Mouse (Mus musculus): ENCODE results near the gene Coro1a.
A peak's percentile ranks its signal among the peaks of the same experiment; 100 is the strongest.

DNA sequence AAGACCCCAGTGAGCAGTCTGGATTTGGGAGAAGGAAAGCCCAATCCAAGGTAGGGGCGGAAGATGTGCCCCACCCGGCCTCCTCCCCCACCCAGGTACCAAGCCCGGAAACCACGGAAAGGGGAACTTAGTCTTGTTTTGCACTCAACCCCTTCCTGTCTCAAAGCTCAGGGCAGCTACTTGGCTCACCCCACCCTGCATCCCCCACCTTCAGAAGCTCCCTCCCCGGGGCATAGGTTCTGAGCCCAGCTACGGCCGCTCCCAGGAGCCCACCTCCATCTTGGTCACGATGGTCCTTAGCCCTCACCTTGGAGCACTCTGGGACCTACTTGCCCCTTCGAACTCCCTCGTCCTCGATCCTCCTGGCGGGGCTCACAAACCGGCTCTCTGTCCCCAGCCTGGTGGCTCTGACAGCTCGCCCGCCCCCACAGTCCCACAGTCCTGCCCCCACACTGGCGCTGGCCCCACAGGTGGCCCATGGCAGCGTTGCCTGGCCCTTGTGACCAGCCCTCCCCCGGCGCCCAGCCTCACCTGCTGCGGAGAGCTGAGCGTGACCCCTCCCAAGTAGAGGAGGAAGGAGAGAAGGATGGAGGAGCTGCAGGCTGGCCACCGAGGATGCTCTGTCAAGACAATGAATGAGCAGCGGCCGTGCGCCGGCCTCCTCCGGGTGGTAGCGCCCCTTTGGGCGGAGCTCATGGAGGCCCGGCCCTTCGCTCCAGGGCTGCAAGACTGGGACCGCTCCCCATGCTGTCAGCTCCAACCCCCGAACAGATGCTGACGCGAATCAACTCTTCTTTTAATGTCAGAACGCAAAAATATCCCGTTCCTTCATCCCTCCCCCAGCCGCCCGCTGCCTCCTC, 3.2 kb downstream of the Coro1a start:
- no peak for TF ChIP-seq CTCF (IDR thresholded peaks at IDR 0.05; ENCODE audit: extremely low read depth, insufficient read length, insufficient replicate concordance, low read depth, low read length)
- peak; percentile 46; the same call in 1 of the 2 replicates for TF ChIP-seq POLR2A (IDR thresholded peaks at IDR 0.05; ENCODE audit: low read depth, low read length)

Measured in small intestine, adult 2 months (tissue).